Mouse (Mus musculus) small intestine, adult 2 months (tissue): Measurements from ENCODE around the gene Abcc4.

Source experiments
- CTCF ChIP-seq: fragments of 200-500 bp; IDR thresholded peaks from 2 replicates; pipeline ENCODE4 v1.5.1; 2012; ENCODE audit warnings: low read depth, mild to moderate bottlenecking, control low read depth, inconsistent platforms, low read length, moderate library complexity, mixed read lengths; ENCODE audit not compliant: insufficient replicate concordance, insufficient read length; ENCODE audit errors: extremely low read depth
- POLR2A ChIP-seq: fragments of 200-500 bp; IDR thresholded peaks from 2 replicates; pipeline ENCODE4 v1.6.1; 2012; ENCODE audit warnings: low read depth, mild to moderate bottlenecking, control low read depth, inconsistent platforms, low read length, moderate library complexity

GRCm38 (mm10) chr14:118440155-118440554 lies 265.9 kb downstream of the Abcc4 start:
- no peak for TF ChIP-seq POLR2A
- TF ChIP-seq CTCF = no peak
